Mouse (Mus musculus) midbrain, postnatal 0 days (tissue): Measurements from ENCODE around the gene Fbxl20. TPM values are rescaled to one million over a fixed set of nuclear protein-coding genes. Genes with fewer than 3 reads are reported as not detected.
"Not testable (repeated sequence)": the region's sequence is repeated elsewhere in the genome, so short reads cannot be mapped to it uniquely, and the experiment has no call there.

Experiments used
- ATAC-seq: fragments of 200-750 bp; cut with Nextera tagmentation; 2 replicates; pipeline ENCODE4 v1.8.0; 2017; ENCODE audit warnings: moderate number of reproducible peaks, mild to moderate bottlenecking, moderate TSS enrichment, moderate library complexity; ENCODE audit not compliant: low FRiP score
- DNase-seq: peaks from one replicate; pipeline ENCODE4 v3.0.0-alpha.2; 2015; ENCODE audit warnings: low spot score
- H3K27ac ChIP-seq: fragments of 300-500 bp; sonication (generic); 2 replicates; pipeline ENCODE4 v1.5.1; 2014; ENCODE audit warnings: low read depth, mild to moderate bottlenecking, low read length, mixed read lengths
- H3K27me3 ChIP-seq: fragments of 300-500 bp; sonication (generic); 2 replicates; pipeline ENCODE4 v1.6.1; 2014; ENCODE audit warnings: low read length, control low read depth, mixed read lengths; ENCODE audit not compliant: insufficient read depth
- H3K36me3 ChIP-seq: fragments of 300-500 bp; sonication (generic); 2 replicates; pipeline ENCODE4 v1.6.1; 2014; ENCODE audit warnings: low read length, control low read depth, mixed read lengths; ENCODE audit not compliant: insufficient read depth
- H3K4me1 ChIP-seq: fragments of 300-500 bp; sonication (generic); 2 replicates; pipeline ENCODE4 v1.6.1; 2014; ENCODE audit warnings: mild to moderate bottlenecking, control low read depth, antibody characterized with exemption, low read length, mixed read lengths; ENCODE audit not compliant: insufficient read depth
- H3K4me2 ChIP-seq: fragments of 300-500 bp; sonication (generic); 2 replicates; pipeline ENCODE4 v1.6.1; 2014; ENCODE audit warnings: low read depth, mild to moderate bottlenecking, low read length, mixed read lengths; ENCODE audit not compliant: poor library complexity, severe bottlenecking
- H3K4me3 ChIP-seq: fragments of 300-500 bp; sonication (generic); 2 replicates; pipeline ENCODE4 v1.5.1; 2014; ENCODE audit warnings: low read depth, mild to moderate bottlenecking, low read length, moderate library complexity
- H3K9ac ChIP-seq: fragments of 300-500 bp; sonication (generic); replicated peaks from 2 replicates; pipeline ENCODE4 v1.6.1; 2014; ENCODE audit warnings: mild to moderate bottlenecking, low read length, moderate library complexity, mixed read lengths; ENCODE audit not compliant: poor library complexity, severe bottlenecking
- H3K9me3 ChIP-seq: fragments of 300-500 bp; sonication (generic); 2 replicates; pipeline ENCODE4 v1.6.1; 2016; ENCODE audit warnings: low read length, control low read depth
- CTCF ChIP-seq: IDR thresholded peaks from 2 replicates; pipeline ENCODE4 v1.5.1; 2016; ENCODE audit warnings: antibody characterized with exemption, mild to moderate bottlenecking
- WGBS: fragments of 180-500 bp; shearing (Covaris S2); extraction: QIAGEN DNeasy Blood & Tissue Kit; methylation state at CpG from one replicate; pipeline ENCODE4 v1.1.7; 2014; 5-methylcytosine and 5-hydroxymethylcytosine counted together
- polyA plus RNA-seq: library from polyadenylated mRNA; unstranded; fragments of >200 nt; fragmentation: Nextera tagmentation; extraction: Ambion mirVana; gene quantifications from 2 replicates; pipeline ENCODE4 v1.2.1, GENCODE M21; 2015
- total RNA-seq: library from RNA; depleted of rRNA; stranded (reverse); fragments of >200 nt; gene quantifications from 2 replicates; pipeline ENCODE4 v1.2.3, GENCODE M21; 2014; rRNA removed

Fbxl20 gene
- total RNA-seq (24.0 and 25.7 TPM in 2 replicates), polyA plus RNA-seq (12.4 and 16.3 TPM in 2 replicates)

DNA sequence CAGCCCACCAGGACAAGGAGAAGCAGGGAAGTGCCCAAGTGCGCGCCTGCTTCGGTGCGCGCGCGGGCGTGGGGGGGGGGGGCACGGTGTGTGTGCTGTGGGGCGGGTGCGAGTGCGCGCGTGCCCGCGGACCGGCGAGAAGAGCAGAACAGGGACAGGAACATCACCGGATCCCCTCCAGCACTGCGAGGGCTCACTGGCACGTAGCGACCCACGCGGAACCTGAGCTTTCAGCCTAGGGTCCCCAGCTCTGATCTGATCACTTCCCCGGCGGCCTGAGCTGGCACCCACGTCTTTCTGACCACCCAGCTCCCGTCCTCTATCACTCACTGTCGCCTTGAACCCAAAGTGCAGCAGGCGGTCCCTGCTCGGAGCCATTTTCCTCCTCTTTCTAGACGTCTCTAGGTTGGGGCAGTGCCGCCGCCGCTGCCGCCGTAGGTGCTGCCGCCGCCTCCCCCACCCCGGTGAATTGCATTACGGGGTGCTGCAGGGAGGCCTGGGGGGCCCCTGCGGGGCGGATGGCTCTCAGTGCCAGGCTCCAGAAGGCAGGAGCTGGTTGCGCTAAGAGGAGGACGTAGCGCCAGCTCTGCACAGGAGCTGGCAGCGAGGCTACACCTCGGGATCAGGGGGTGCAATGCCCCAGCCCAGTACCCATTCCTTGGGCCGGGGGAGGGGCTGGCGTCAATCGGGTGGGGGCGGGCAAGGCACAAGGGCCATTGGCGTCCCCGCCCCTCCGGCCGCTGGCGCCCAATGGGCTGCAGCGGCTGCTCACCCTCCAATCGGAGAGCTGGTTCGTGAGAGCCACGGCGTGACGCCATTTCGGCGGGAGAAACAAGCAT, at the start of gene Fbxl20:
Gene Fbxl20 (minus strand): TSS at position 618 of the 839 bp plus-strand sequence.
- DNase-seq: peak; percentile 97

GRCm38 (mm10) chr11:98192901-98193805, 43.0 kb upstream of the Fbxl20 start, which contains the start of gene Med1:
TSS of gene Med1 (minus strand) at chr11:98193293.
- H3K9me3 ChIP-seq: no peaks in the 10 kb centered on the region
- ATAC-seq (peak; percentile 96), DNase-seq (peak; percentile 98)
- H3K4me2 ChIP-seq: peak within 1 kb of the TSS; percentile 75
- WGBS: under 1% methylated on average over 53 of the region's 53 CpGs
- peaks cover 4% of the 10 kb centered on the region; the same call in 1 of the 2 replicates for H3K36me3 ChIP-seq
- 0 out of 2 replicates have a peak, but pooled peaks cover 6% of the 10 kb centered on the region for H3K4me1 ChIP-seq
- no peaks in the 10 kb centered on the region for H3K27me3 ChIP-seq
- peak within 1 kb of the TSS; percentile 71 for H3K4me3 ChIP-seq
- peak within 1 kb of the TSS; percentile 79 for H3K9ac ChIP-seq
- H3K27ac ChIP-seq: peak within 1 kb of the TSS; percentile 85
- no peak; the same call in 1 of the 2 replicates for TF ChIP-seq CTCF

More for the DNA sequence above, at the start of gene Fbxl20:
- H3K9me3 ChIP-seq: no peaks in the 10 kb centered on the region
- ATAC-seq: peak; percentile 83
- 0 out of 2 replicates have a peak, but pooled peaks cover 1% of the 10 kb centered on the region for H3K36me3 ChIP-seq
- peak within 1 kb of the TSS; percentile 98 for H3K4me2 ChIP-seq
- 0 out of 2 replicates have a peak, but pooled peaks cover 4% of the 10 kb centered on the region for H3K4me1 ChIP-seq
- peak within 1 kb of the TSS; percentile 97 for H3K4me3 ChIP-seq
- H3K27ac ChIP-seq: peak within 1 kb of the TSS; percentile 98
- peak within 1 kb of the TSS; percentile 92 for H3K9ac ChIP-seq
- WGBS: 1% methylated on average over 47 of the region's 65 CpGs
- TF ChIP-seq CTCF: no peak
- H3K27me3 ChIP-seq: no peaks in the 10 kb centered on the region

DNA sequence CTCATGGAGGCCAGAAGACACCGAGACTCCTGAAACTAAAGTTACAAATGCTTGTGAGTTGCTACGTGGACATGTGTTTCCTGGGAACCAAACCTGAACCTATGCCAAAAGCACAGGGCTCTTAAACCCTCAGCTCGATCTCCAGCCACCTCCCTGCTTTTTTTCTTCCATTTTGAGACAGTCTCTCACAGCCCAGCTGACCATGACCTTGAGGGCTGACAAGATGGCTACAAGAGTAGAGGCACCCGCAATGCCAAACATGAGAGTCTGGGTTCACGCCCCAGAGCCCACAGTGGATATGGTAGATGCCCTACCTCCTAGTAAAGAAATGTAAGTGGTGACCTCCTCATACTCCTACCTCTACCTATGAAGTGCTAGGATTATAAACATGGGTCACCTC, 40.6 kb upstream of the Fbxl20 start:
- Histone ChIP-seq H3K36me3 (peaks cover 8% of the 10 kb centered on the region; the same call in 1 of the 2 replicates), H3K4me3 (no peak overlapping the region), H3K27me3 (no peaks in the 10 kb centered on the region), H3K9ac (no peak overlapping the region), H3K4me1 (0 out of 2 replicates have a peak, but pooled peaks cover 6% of the 10 kb centered on the region), H3K4me2 (no peak overlapping the region), H3K27ac (no peak overlapping the region), H3K9me3 (no peaks in the 10 kb centered on the region)
- DNase-seq: no peak
- no peak for ATAC-seq
- WGBS: 87% methylated on average over 5 of the region's 5 CpGs
- TF ChIP-seq CTCF: no peak

GRCm38 (mm10) chr11:98187640-98188395, 37.6 kb upstream of the Fbxl20 start:
- ATAC-seq (no peak), DNase-seq (no peak)
- H3K27me3 ChIP-seq: no peaks in the 10 kb centered on the region
- H3K4me1 ChIP-seq: 0 out of 2 replicates have a peak, but pooled peaks cover 6% of the 10 kb centered on the region
- no peaks in the 10 kb centered on the region for H3K9me3 ChIP-seq
- H3K9ac ChIP-seq: no peak overlapping the region
- no peak for TF ChIP-seq CTCF
- no peak overlapping the region for H3K27ac ChIP-seq
- H3K4me2 ChIP-seq: no peak overlapping the region
- peaks cover 19% of the 10 kb centered on the region for H3K36me3 ChIP-seq
- WGBS: 95% methylated on average over 9 of the region's 9 CpGs
- H3K4me3 ChIP-seq: no peak overlapping the region

GRCm38 (mm10) chr11:98182149-98182548, 31.9 kb upstream of the Fbxl20 start:
- not testable (repeated sequence) for DNase-seq, H3K4me2 ChIP-seq, H3K27ac ChIP-seq, H3K4me3 ChIP-seq, H3K9me3 ChIP-seq, ATAC-seq, H3K9ac ChIP-seq, H3K4me1 ChIP-seq, H3K27me3 ChIP-seq
- peaks cover 33% of the 10 kb centered on the region for H3K36me3 ChIP-seq
- WGBS: 98% methylated on average over 3 of the region's 3 CpGs
